Mouse (Mus musculus) liver (tissue): ENCODE measurements around the gene Ifna9.
"Not testable (repeated sequence)": the region's sequence is repeated elsewhere in the genome, so short reads cannot be mapped to it uniquely, and the experiment has no call there.

Experiments
- DNase-seq: peaks from one replicate; pipeline ENCODE4 v3.0.0-alpha.2; 2020; ENCODE audit warnings: mixed read lengths

The Ifna9 gene

DNA sequence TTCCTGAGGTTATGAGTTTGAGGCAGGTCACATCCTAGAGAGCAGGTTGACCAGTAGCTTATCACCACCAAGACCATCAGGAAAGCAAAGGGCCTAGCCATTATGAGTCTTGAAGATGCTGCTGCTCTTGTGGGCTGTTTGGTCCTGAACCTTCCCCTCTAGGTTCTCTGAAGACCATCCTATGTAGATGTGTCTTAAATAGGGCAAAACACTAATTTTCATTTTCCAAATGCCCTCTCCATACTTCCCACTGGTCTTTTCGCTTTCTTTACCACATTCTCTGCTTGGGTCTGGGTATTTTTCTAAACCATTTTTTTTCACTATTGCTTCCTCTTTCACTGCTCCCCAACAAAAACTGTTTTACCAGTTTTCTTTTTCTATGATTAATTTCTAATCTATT is at the start of gene Ifna9:
Gene Ifna9, minus strand, starts transcription at position 101 of the 400 bp plus-strand sequence.
- no peak for DNase-seq

DNA sequence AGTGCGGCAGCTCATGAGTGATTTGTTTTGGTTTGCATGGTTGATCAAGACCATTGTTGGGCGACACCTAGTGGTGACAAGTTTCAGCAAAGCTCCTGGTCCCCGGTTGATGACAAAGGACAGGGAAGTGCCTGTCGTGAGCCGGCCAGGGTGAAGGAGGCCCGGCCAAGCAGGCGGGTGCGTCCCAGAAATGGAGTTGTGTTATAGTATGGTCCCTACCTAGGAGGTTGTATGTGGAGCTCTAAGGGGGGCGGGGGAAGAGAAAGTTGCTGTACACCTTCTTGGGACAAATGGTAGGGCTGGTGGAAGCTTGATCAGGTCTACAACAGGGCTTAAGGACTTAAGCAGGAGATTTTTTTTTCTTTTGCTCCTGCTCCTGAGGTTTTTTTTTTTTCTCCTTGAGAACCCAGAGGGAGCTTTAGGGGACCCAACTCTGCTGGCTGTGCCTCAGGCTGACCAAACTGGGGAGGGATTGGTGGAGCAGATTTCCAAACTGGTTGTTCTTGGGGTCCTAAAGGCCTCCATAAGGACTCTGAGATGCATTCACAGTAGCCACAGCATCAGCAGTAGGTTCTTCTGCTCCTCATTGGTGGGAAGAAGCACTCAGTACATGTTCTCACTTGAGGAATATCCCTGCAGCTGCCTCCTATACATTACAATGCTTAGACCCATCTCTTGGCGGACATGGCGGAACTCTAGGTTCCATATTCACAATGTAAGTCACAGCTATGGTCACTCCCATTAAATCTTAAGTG is 49.1 kb upstream of the Ifna9 start:
- peak; percentile 95 for DNase-seq

DNA sequence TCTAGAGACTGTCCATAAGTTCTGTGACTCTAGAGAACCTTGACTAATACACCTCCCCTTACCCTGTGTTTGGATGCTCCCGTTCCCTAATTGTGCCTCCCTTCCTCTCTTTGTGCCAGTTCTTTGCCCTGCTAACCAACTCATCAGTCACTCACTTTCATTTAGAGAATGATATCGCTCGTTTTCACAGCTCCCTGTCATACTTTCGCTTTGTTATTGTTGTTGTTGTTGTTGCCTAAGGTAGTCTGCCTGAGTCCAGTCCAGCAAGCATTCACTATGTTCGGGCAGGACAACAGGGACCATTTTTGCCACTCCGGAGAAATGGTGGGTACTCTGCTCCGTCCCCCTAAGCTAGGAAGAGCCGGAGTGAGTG is 48.5 kb upstream of the Ifna9 start:
- DNase-seq = no peak

DNA sequence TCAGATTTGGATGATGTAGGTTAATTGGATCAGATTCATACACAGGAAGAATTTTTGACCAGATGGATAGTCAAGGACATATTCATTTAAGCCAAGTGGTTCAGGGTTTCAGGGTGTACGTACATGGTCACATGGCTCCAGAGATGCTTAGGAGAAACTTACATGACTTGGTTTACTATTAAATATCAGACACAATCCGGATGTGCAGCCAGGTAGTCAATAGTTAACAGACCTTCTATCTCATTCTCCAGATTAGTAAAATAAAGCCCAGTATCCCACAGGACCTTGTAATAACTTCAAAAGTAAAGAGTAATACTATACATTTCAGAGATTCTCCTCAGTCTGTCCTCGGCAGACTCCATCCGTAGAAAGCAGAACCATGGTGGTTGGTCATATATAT is 42.1 kb upstream of the Ifna9 start, which contains the start of gene C87499:
Gene C87499, minus strand, starts transcription at position 101 of the 400 bp plus-strand sequence.
- DNase-seq = no peak

DNA sequence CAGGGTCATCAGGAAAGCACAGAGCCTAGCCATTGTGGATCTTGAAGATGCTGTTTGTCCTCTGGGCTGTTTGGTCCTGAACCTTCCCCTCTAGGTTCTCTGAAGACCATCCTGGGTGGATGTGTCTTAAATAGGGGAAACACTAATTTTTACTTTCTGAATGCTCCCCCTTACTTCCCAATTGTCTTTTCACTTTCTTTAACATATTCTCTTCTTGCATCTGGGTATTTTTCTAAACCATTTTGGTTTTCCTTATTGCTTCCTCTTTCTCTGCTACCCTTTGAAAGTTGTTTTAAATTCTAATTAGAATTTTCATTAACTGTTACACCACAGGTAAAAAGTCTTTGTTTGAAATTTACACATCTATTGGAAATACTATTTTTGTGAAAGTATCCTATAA is 11.1 kb upstream of the Ifna9 start, which contains the start of gene Ifna12:
Gene Ifna12, minus strand, starts transcription at position 101 of the 400 bp plus-strand sequence.
- DNase-seq = no peak

DNA sequence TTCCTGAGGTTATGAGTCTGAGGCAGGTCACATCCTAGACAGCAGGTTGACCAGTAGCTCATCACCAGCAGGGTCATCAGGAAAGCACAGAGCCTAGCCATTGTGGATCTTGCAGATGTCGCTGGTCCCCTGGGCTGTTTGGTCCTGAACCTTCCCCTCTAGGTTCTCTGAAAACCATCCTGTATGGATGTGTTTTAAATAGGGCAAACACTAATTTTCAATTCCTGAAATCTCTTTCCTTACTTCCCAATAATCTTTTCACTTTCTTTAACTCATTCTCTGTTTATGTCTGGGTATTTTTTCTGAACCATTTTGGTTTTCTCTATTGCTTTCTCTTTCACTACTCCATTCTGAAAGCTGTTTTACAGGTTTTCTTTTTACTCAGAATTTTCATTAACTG is 20.5 kb downstream of the Ifna9 start, which contains the start of gene Ifna14:
Gene Ifna14, minus strand, starts transcription at position 101 of the 400 bp plus-strand sequence.
- DNase-seq = no peak

DNA sequence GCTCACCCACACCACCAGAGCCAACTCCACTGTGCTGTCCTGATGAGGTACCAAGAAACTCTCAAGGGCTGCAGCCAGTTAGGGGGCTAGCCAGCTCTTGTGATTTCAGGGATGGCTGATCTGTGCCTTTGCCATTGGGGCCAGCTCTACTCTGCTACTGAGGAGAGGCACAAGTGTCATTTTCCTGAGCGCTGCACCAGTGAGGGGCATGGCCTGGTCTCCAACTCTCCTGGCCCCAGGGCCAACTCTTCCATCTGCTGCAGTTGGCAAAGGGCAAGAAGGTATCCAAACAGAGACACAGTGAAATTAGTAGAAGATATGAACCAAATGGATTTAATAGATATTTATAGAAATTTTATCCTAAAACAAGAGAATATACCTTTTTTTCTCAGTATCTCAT is 30.4 kb downstream of the Ifna9 start:
- DNase-seq = no peak

DNA sequence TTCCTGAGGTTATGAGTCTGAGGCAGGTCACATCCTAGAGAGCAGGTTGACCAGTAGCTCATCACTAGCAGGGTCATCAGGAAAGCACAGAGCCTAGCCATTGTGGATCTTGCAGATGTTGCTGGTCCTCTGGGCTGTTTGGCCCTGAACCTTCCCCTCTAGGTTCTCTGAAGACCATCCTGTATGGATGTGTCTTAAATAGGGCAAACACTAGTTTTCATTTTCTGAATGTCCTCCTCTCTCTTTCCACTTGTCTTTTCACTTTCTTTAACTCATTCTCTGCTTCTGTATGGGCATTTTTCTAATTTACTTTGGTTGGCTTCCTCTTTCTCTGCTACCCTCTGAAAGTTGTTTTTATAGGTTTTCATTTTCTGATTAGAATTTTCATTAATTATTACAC is 34.0 kb downstream of the Ifna9 start, which contains the start of gene Ifna15:
Gene Ifna15, minus strand, starts transcription at position 101 of the 400 bp plus-strand sequence.
- not testable (repeated sequence) for DNase-seq

DNA sequence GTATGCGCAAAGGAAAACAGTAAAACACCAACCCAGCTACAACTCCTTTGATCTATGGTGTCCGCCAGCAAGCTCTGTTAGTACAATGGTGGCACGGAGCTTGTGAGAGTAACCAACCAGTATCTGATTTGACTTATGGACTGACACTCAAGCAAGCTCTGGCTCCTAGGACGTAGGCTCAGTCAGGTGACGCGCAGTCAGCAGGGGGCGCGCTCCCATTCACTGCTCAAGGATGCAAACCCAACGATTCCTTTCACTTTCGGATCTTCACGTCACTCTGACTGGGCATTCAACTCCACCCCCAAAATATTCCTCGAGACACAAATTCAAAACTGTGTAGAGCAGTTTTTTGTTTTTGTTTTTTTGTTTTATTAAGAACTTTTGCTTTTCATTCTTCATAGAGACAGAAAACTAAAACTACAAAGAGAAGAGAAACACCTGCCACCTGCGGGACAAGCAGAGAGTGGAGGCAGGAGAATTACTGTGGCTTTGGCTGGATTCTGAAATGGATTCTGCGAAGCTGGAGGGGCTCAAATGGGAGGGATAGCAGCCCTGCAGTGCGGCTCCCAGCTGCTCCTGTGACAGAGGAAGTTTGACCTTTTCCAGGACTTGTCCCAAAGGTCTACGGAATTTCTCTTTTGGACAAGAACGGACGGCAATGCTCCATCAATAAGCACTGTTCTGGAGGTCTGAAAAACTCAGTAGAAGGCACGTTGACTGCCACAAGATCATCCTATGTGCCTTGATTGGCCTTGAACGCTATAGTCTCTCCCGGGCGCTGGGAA is 41.8 kb downstream of the Ifna9 start:
- DNase-seq = peak; percentile 89

DNA sequence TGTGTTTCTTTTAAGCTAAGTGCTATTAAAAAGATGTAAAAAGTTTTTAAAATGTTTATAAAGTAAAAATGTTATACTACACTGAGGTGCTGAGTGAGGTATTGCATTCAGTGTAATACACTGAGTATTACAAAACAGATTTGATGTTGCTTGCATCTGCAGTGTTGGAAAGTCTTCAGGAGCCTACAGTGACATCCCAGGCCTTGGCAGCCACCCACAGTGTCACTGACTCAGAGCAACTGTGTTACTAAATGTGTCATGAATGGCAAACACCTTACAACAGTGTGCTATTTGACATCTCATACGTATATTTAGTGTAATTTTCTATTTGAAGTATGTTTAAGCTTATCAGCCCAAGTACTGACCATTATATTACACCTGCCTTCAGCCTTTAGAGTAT is 44.2 kb downstream of the Ifna9 start:
- no peak for DNase-seq

DNA sequence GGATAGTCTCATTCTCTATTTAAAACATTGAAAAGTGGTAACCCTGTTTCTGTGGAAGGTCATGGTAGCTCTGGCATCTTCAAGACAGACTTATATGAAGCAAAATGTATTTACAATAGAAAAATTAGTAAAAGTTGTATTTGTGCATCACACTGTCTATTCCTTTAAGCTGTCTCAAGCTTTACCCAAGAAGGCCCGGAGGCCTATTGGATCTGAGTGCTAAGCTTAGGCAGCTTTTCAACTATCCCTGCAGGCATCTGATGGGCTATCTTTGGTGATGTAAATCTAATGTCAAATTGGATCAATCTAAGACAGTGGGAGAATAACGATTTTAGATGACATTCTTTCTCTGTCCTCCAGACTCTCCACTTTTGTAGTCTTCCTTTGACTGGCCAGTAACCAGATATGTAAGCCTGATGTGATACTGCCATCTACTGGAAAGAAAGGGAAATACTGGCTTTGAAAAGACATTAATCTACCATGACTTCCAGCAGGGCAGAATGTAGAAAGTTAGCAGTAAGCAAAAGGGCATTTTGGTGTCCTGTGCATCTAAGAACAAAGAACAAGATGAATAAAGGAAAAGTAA is 48.4 kb downstream of the Ifna9 start:
- no peak for DNase-seq
